Mouse (Mus musculus) urinary bladder, postnatal 0 days (tissue): ENCODE results near the gene Grm4. TPM values are rescaled to one million over a fixed set of nuclear protein-coding genes. Genes with fewer than 3 reads are reported as not detected.

ENCODE experiments used
- polyA plus RNA-seq: library from polyadenylated mRNA; unstranded; fragments of >200 nt; fragmentation: Nextera tagmentation; extraction: Ambion mirVana; gene quantifications from 2 replicates; pipeline ENCODE4 v1.2.1, GENCODE M21; 2015

Gene Grm4
- not detected in 2 replicates for polyA plus RNA-seq

GRCm38 (mm10) chr17:27521303-27521702 is at the start of gene Grm4:
Gene Grm4, minus strand, starts transcription at chr17:27521403.

GRCm38 (mm10) chr17:27565163-27565941 is 44.1 kb upstream of the Grm4 start, which contains the start of gene AI413582:
Gene AI413582, minus strand, starts transcription at chr17:27565756.

GRCm38 (mm10) chr17:27556315-27557011 is 35.3 kb upstream of the Grm4 start, which contains the start of gene Hmga1:
Gene Hmga1, plus strand, starts transcription at chr17:27556497.

Other genes with a start within 250 kb of the Grm4 start
- gene Hmga1, start 35.1 kb upstream of the Grm4 start, polyA plus RNA-seq: 75.4 and 76.9 TPM in 2 replicates
- 25.3 and 39.1 TPM in 2 replicates for gene AI413582, start 44.4 kb upstream of the Grm4 start, polyA plus RNA-seq
- gene Nudt3, start 102.1 kb upstream of the Grm4 start, polyA plus RNA-seq: 48.3 and 49.0 TPM in 2 replicates
- not detected in 2 replicates for gene RPS10-NUDT3, start 113.8 kb upstream of the Grm4 start, polyA plus RNA-seq
- gene Rps10, start 115.3 kb upstream of the Grm4 start, polyA plus RNA-seq: 728 and 735 TPM in 2 replicates
- gene Pacsin1, start 134.1 kb upstream of the Grm4 start, polyA plus RNA-seq: 0.39 and 0.91 TPM in 2 replicates
- gene Spdef, start 207.6 kb upstream of the Grm4 start, polyA plus RNA-seq: 0.15 TPM in 1 of 2 replicates, not detected in the other